Mouse (Mus musculus) thymus, adult 2 months (tissue): ENCODE data around the gene Grin1.

Experiments
- CTCF ChIP-seq: fragments of 200-500 bp; IDR thresholded peaks from 2 replicates; pipeline ENCODE4 v1.5.1; 2012; ENCODE audit warnings: mild to moderate bottlenecking, control low read depth, low read length, moderate library complexity, borderline replicate concordance; ENCODE audit not compliant: control insufficient read depth, poor library complexity, insufficient read depth; ENCODE audit errors: extremely low read depth
- POLR2A ChIP-seq: fragments of 200-500 bp; IDR thresholded peaks from 2 replicates; pipeline ENCODE4 v1.6.1; 2012; ENCODE audit warnings: mild to moderate bottlenecking, low read length, control low read depth, moderate library complexity; ENCODE audit not compliant: control insufficient read depth, poor library complexity, insufficient read depth; ENCODE audit errors: extremely low read depth

GRCm38 (mm10) chr2:25318119-25318966 lies 644 bp downstream of the Grin1 start:
- TF ChIP-seq CTCF, result no peak
- no peak for TF ChIP-seq POLR2A
